Mouse (Mus musculus): ENCODE measurements around the gene Hirip3.

Gene Hirip3

DNA sequence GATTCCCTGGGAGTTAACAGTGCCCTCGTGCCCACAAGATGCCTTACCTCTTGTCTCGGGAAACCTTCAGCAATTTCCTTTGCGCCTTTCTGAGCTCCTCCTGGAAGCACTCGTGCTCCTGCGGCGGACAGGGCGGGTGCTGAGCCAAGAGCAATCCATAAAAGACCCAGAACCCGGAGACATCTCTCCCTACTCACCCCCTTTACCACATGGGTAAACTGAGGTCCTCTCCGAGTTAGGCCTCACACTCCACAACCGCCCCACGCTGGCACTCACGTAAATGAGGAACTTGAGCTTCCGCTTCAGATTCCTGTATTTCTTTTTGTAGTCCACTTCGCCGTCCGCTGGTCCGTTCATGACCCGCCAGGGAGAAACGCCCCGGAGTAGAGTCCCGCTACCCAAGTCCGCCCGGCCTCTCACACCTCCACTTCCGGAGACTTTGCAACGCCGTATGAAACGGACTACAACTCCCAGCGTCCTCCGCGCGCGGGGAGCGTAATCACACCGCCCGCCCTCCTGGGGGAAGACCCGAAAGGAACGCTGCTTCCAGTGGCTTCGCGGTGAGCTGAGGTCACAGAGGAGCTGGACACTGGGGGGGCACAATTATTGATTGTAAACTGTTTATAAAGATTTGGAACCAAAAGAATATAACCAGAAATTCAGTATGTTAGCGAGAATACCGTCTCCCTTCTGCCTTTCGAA lies at the start of gene Hirip3:
Gene Hirip3 (plus strand): TSS at position 544 of the 702 bp plus-strand sequence.
- peak; percentile 95 for DNase-seq (ENCODE audit: extremely low spot score)

- no peak for DNase-seq (ENCODE audit: extremely low spot score)
Measured at GRCm38 (mm10) chr7:126815726-126816222, 46.0 kb upstream of the Hirip3 start.

- DNase-seq (ENCODE audit: extremely low spot score): no peak
Measured at GRCm38 (mm10) chr7:126816494-126816893, 45.3 kb upstream of the Hirip3 start.

GRCm38 (mm10) chr7:126817595-126817994 lies 44.2 kb upstream of the Hirip3 start:
- DNase-seq (ENCODE audit: extremely low spot score): no peak

DNA sequence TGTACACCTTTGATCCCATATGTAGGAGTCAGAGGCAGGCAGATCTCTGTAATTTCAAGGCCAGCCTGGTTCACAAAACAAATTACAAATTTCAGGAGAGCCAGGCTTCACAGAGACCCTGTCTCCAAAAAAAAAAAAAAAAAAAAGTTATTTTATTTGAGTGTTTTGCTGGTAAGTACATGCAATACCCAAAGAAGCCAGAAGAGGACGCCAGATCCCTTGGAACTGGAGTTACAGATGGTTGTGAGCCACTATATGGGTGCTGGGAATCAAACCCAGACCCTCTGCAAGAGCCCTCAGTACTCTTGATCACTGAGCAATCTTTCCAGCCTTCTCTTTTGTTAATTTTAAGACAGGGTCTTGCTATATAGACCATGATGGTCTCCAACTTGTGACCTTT lies 43.0 kb upstream of the Hirip3 start:
- no peak for DNase-seq (ENCODE audit: extremely low spot score)

- DNase-seq (ENCODE audit: extremely low spot score): peak; percentile 86
Measured at GRCm38 (mm10) chr7:126821835-126822511, 39.8 kb upstream of the Hirip3 start.

DNA sequence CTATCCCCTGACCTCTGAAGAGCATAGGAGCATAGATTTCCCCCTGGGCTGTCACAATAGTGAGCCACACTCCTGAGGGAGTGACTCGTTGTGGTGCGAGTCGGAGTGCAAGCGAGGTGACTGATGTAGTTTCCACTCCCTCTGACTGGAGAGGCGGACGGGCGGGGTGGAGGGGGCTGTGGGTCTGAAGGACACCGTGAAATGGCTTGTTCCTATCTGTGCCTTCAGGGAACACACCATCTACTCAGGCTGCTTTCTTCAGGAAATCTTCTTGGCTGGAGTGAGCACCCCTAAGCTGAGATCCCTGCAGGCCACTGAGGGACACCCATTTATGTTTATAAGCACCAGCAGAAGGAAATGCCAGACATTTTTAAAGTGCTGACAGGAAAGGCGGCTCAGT lies 39.0 kb upstream of the Hirip3 start:
- no peak for DNase-seq (ENCODE audit: extremely low spot score)

DNA sequence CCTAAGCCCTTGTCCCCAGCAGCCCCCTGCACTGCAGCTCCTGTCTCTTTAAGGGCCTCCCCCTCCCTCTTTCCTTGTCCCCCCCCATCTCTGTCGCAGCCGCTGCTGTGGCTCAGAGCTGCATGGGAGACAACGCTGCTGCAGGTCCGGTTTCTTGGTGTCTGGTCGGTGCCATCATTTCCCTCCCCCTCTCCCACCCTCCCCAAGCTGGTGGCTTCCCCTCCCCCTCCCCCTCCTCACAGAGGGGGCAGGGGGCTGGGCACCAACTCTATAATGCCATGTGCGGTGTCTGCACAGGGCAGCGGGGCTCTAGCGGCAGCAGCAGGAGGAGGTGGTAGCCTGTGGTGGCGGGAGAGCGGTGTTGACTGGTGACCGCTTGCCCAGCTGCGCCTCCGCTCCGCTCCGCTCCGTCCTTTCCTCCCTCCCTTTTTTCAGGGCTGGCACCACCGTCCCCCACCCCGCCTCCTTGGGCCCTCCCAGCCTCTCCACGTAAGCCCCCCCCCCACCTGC lies 38.5 kb upstream of the Hirip3 start:
- DNase-seq (ENCODE audit: extremely low spot score): no peak

DNA sequence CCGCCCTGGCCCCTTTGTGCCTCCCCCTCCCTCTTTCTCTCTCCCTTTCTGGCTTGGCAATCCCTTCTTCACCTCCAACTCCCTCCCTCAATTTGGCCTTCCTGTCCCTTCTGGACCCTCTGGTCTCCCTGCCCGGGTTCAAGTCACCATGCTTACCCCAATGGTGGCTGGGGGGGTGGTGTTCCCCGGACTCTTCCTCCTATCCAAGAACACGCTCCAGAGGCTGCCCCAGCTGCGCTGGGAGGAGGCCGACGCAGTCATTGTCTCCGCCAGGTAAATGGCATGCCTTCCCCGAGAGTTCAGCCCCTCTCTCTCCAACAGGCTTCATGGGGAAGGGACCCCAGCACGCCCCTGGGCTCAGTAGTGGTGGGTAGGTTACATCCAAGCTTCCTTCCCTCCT lies 37.8 kb upstream of the Hirip3 start:
- no peak for DNase-seq (ENCODE audit: extremely low spot score)

GRCm38 (mm10) chr7:126825403-126825802 lies 36.4 kb upstream of the Hirip3 start:
- no peak for DNase-seq (ENCODE audit: extremely low spot score)

- DNase-seq (ENCODE audit: extremely low spot score): no peak
Measured at GRCm38 (mm10) chr7:126825952-126826351, 35.8 kb upstream of the Hirip3 start.

- no peak for DNase-seq (ENCODE audit: extremely low spot score)
Measured at GRCm38 (mm10) chr7:126831539-126831938, 30.2 kb upstream of the Hirip3 start, which contains the start of gene 4930451I11Rik. TSS of gene 4930451I11Rik (minus strand) at chr7:126831639.

GRCm38 (mm10) chr7:126832036-126832598 lies 29.7 kb upstream of the Hirip3 start:
- peak; percentile 76 for DNase-seq (ENCODE audit: extremely low spot score)

- no peak for DNase-seq (ENCODE audit: extremely low spot score)
Measured at GRCm38 (mm10) chr7:126833294-126833693, 28.5 kb upstream of the Hirip3 start.

DNA sequence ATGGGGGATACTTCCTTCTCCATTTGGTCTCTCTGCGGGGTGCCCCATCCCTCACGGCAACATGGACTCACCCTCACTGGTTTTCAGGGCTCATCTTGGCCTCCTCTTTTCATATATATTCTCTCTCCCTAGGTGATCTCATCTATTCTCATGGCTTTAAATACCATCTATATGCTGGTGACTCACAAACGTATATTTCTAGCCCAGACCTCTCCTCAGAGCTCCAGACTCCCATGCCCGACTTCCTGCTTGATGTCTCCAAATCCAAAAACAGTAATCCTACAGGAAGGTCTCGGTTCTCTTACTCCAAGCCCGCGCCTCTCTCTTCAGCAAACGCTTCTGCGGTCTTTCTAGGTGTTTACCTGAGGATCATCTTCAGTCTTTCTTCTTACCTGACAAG lies 18.5 kb upstream of the Hirip3 start:
- DNase-seq (ENCODE audit: extremely low spot score): no peak

GRCm38 (mm10) chr7:126845516-126845915 lies 16.3 kb upstream of the Hirip3 start:
- no peak for DNase-seq (ENCODE audit: extremely low spot score)

DNA sequence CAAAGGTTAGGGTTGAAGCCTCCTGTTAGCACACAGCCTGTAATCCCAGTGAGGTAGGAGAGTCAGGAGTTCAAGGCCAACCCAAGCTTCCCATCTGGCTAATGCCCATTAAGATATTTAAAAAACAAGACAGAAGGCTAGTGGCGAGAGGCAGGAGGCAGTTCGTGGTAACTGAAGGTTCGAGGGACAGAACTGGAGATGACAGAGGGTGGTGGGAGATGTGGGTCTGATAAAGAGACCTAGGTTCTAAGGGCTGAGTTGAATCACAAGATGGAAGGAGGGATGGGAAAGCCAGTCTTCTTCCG lies 14.7 kb upstream of the Hirip3 start, which contains the start of gene Doc2a:
Gene Doc2a (plus strand): TSS at position 301 of the 305 bp plus-strand sequence.
- DNase-seq (ENCODE audit: extremely low spot score): no peak

GRCm38 (mm10) chr7:126847421-126848398 lies 14.1 kb upstream of the Hirip3 start:
- peak; percentile 68 for DNase-seq (ENCODE audit: extremely low spot score)

DNA sequence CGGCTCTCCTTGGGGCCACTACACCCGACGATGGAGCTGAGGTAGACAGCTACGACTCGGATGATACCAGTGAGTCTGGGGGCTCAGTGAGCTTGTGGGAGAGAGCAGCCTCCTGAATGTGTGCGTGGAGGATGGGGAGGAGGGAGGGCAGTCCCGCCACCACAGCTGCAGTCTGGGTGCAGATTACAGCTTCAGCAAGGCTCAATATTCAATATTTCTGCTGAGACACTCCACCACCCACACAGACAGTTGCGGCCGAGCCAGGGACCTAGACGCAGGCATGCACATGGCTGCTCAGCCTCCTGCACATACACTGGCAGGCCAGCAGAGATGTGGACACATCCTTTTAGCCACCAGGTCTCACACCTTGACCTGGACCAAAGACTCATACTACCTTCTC lies 13.0 kb upstream of the Hirip3 start:
- DNase-seq (ENCODE audit: extremely low spot score): no peak

DNA sequence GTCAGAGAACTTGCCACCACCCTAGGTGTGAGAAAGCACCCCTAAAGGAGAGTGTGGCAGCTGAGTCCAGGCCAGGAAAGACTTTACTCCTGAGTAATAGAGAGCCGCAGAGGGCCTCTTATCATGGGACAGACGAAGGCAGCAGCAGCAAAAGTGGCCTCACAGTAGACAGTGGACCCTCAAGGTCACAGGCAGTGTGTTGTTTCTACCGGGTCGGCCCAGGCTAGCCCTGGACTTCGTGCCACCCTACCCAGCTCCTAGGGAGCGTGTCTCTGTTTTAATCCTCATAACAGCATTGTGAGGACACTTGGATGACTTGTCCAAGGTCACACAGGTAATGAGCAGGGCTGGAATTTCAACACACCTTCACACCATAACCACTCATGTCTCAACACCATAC lies 11.6 kb upstream of the Hirip3 start:
- no peak for DNase-seq (ENCODE audit: extremely low spot score)

GRCm38 (mm10) chr7:126851192-126851591 lies 10.6 kb upstream of the Hirip3 start:
- DNase-seq (ENCODE audit: extremely low spot score): no peak

Measured in embryo, embryonic 9.5 days (tissue).